Mouse (Mus musculus) spleen, postnatal 14 days (tissue): ENCODE data around the gene Sh3pxd2a.

Experiments used
- DNase-seq, 2 experiments: peaks; one replicate each; pipeline ENCODE4 v3.0.0; 2021 to 2022; ENCODE audit warnings: low spot score in 2 of 2

The Sh3pxd2a gene

DNA sequence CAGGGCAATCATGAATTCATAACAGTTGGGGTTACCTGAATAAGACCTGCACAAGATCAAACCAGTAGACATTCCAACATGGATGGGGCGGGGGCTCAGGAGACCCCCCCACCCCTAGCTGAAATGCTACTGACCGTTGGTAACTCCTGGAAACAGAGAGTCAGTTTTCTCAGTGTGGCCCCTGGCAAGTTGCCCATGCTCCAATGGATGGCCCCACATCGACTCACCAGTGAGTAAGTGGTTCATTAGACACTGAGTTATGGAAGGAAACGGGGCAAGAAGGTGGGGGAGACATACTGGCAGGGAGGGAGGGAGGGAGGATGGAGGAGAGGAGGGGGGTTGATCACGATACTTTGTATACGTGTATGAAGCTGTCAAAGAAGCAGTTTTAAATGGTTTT, 8.2 kb downstream of the Sh3pxd2a start:
- DNase-seq: no peak

DNA sequence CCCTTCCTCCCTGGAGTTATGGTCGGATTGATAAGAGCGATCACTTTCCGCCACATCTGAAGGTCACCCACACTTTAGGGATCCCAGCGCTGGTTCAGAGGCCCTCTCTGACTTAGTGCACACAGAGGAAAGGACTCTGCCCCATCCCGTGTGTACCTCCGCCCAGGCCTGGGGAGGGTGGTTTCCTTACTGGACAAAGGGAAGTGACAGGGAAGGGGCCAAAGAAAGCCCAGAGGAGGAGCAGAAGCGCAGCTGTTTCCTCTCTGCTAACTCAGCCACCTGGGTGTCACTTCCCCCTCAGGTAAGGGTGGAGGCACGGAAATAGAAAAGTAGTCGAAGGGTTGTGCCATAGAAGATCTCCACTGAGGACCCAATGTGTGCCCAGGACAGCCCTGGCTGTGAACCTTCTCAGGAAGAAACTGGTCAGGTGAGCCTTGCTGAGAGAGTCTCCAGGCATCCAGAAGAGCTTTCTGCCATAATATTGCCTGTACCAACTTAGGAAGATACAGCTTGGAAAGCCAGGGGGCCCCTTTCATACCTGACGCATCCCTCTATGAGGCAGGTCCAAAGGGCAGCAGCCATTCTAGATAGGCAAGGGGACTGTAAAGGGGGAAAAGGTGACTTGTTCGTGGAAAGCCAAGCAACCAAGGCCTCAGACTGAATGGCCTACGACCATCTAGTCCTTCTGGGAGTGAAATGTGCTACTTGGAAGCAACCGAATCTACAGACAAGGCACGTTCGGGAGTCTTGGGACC, 9.0 kb downstream of the Sh3pxd2a start:
- no peak for DNase-seq

DNA sequence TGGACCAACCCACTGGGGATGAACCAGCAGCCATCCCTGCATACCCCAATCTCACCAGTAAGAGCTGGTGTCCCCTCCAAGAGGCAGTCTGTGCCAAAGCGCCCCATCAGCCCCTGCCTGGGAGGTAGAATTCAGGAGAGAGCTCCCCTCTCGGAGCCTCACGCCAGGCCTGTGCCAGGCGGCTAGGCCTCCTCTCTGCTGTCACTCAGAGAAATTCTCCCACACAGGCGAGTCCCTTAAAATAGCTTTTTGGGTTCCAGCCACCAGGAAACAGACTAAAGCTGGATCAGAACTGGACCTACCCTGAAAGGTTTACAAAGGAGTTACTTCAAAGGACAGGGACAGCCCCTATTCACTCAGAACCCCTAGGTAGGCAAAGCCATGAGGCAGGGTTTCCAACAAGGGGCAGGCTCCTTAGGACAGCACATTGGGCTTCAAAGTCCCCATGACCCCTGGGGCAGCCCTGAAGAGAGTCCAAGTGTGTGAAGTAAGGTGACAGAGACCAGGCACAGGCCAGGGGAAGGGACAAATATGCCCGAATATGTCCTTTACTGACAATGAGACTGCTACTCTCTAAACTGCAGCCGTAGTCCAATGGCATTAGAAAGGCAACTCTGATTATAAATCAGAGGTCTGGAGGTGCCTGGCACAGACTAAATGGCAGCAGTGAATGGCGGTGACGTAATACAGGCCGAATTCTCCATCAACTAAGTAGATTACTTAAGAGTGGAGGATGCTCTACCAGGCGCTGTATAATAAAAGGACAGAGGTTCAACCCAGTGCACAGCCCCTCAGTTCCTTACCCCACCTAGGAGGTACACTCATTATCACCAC, 9.8 kb downstream of the Sh3pxd2a start:
- no peak for DNase-seq

DNA sequence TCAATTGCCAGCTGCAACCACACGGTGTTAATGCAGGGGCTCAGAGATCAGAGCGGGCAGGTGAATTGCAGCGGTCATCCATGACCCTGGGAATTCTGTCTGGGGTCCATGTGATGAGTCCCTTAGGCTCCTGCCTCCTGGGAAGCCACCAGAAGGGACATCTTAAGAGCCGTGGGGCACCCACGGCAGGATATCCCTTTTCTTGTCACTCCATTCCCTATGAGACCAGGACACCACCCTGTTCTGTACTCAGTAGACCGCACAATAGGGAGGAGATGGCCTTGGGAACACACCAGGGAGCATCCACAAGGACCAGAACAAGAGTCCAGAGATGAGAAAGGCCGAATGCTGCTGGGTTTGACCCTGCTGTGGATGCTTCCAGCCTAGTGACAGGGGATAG, 10.8 kb downstream of the Sh3pxd2a start:
- no peak for DNase-seq

DNA sequence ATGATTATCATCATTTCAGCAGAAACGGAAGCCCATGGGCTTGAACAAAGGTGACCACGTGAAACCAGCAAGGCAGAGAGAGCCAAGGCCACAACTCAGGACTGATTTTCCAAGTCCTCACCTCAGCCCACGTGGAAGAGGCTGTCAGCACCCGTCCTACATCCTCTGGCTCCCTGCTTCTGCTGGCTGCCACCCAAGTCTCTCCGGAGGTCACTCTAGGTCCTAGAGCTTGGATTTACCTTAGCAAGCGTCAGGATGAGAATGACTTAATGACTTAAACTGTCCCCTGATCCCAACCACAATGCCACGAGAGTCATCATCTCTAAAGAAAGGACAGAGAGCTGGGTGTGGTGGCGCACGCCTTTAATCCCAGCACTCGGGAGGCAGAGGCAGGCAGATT, 11.5 kb downstream of the Sh3pxd2a start:
- no peak for DNase-seq

DNA sequence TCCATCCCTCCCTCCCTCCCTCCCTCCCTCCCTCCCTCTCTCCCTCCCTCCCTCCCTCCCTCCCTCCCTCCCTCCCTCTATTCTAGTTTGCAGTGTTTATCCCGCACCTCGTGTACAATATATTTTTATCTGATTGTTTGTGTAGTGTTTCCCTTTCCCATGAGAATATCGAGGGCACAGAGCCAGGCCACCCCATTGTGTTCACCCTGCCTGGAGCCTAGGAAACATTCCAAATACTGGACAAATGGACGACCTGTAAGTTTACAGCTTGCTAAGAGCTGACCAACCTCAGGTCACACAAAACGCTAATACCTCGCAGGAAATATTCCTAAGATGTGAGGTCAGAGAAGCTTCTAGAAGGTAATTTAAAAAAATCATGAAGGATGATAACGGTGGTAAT, 12.0 kb downstream of the Sh3pxd2a start:
- DNase-seq: no peak

DNA sequence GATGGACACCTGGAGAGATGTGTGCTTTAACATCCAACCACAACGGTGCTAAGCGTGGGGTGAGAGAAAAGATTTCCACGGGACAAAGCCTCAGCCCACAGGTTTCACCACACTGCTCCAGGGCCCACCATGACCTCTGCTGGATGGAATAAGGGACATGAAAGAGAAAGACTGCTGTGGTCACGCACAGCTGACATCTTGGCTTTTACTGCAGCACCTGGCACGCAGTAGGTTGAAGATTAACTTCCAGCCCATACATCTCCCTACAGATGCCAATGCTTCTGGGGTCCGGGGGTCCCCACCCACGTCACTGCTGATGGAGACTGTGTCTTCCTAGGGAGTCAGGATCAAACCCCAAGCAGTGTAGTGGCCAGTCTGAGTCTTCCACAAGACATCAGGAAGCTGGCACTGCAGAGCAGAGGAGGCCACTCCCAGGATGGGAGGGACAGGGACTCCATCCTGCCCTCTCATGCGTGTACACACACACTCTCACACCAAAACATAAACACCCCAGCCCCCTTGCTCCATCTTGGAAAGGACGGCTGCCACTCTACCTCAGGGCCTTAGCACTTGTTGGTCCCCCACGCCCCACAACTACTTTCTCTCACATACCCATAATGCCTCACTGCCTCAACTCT, 12.6 kb downstream of the Sh3pxd2a start:
- no peak for DNase-seq

DNA sequence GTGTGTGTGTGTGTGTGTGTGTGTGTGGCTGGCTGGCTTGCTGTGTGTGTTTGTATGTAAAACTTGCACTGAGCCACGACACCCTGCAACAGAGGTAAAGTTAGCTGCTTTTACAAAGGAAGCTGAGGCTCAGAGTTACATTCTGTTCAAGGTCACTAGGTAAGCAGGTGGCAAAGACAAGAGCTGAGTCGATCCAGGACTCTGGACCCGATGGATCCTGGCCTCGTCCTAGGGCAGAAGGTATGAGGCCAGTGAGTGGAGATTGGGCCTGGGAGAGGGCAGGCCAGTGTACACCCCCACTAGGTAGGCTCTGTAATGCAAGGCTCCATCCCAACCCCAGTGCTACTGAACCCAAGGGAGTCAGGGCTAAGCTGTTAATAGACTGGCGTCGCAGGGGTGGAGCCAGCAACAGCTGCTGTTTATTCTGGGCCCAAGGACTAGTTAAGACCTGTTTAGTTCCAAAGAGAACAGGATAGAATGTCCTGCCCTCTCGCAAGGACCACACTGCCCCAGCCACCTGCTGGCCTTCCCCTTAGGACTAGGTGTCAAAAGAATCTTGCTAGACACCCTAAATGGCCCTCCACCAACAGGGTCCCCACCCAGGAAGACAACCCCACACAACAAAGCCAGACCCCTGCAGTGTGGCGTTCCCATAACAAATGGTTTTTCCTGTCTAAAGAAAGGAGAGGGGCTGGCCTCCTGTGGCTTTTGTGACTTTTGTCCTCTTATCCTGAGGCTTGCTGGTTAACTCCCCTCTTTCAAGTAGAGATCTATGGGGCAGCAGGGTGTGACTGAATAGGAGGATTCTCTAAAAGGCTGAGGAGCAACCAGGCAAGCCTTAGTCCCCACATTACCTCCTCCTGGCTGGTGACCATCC, 13.7 kb downstream of the Sh3pxd2a start:
- DNase-seq: no peak

DNA sequence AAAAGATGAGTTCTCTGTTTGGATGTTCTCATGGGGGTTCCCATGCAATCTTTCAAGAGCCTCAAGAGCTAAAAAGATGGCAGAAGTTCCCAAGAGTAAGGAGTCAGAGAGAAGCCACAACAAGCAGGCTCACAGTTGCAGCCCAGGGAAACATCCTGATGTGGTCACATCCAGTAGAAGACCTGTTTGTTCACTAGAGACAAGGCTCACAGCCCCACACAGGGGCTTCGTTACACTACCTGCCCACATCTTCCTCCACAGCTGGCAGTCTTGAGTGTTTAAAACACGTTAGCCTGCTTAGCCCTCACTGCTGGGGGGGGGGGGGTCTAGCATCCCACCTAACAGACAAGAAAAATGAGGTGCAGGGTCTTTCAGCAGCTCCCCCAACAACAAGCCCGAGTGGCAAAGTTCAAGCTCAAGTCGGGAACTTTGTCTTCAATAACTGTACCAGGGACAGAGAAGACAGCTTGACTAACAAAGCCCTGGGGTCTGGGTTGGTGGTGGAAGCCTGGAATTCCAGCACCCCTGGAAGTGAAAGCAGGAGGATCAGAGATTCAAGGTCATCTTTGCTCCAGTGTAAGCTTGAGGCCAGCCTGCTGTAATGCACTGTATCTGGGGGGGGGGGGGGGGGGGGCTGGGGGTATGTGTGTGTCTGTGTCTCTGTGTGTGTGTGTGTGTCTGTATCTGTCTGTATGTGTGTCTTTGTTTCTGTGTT, 14.5 kb downstream of the Sh3pxd2a start:
- no peak for DNase-seq

DNA sequence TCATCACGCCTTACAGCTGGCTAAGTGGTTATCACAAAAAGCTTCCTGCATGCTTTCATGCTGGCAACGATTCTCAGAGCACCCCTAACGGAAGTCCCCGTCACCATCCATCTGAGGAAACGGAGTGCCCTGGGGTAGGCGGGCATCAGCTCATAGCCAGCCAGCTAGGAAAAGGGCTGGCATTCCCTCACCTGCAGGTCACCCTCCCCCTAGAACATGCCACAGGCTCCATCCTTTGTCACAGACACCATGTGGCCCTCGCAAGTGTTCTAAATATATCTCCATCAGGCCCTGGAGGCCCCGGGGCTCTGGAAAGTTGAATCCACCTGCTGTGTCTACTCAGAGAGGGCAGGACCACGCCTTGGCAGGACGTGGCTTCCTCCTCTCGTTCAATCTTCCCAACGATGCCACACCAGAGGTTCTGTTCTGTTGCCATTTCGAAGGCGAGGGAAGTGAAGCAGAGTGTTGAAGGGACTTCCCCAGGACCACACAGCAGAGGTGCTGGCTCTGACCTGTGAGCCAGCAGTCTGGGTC, 15.5 kb downstream of the Sh3pxd2a start:
- no peak for DNase-seq

DNA sequence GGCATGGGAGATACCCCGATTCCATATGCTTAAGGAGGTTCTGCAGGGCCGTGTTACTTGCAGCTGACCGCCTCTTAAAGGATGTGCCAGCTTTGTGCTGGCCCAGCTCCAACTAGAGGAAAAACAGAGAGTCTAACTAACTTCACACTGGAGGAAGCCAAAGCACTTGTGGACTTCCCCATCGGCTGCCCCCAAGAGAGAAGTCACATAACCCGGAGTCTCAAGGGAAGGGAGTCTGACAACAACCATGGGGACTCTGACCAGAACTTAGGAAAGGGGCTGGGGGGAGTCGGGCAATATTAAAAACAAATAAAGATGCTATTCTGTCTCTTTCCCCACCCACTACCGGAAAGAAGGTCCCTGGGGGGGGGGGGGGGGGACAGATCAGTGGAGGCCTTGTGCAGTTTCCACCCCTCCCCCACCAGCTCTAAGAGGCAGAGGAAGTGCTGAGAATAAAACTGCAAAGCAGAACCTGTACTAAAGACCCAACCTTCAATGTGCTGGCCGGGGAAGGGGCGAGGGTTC, 17.3 kb downstream of the Sh3pxd2a start:
- peak in 1 of 2 experiments; percentile 67 for DNase-seq

DNA sequence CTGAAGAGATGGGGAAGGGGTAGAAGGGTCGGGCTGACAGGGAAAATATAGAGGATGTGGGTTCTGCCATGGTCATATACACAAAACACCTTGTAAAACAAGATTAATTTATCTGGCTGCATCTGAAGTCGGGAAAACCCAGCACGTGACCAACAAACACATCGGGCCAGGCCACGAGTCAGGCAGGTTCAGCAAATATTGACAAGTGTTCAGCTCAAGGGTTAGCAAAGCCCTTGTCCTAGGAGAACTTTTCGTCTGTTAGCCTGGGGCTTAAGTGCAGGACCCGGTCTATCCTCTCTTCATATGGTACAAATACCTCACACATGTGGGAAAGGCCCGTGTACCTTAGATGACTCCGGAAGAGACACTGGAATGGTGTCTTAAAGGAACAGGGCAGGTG, 18.1 kb downstream of the Sh3pxd2a start:
- no peak for DNase-seq

DNA sequence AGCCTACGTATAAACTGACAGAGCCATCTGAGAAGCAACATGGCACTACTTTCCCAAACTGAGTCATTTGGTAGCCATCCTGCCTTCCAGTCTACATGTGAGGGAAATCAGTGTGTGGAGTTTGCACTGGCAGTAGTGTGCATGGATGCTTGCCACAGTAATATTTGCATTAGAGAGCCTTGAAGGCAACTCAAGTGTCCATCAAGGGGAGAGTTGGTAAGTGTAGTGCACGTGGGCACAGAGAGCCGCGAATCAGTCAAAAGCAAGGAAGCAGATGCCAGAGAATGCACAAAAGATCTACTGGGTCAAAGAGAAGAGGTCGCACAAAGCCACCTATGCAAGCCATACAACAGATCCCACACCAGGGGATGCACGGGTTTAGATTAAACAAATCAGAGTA, 18.5 kb downstream of the Sh3pxd2a start:
- no peak for DNase-seq

DNA sequence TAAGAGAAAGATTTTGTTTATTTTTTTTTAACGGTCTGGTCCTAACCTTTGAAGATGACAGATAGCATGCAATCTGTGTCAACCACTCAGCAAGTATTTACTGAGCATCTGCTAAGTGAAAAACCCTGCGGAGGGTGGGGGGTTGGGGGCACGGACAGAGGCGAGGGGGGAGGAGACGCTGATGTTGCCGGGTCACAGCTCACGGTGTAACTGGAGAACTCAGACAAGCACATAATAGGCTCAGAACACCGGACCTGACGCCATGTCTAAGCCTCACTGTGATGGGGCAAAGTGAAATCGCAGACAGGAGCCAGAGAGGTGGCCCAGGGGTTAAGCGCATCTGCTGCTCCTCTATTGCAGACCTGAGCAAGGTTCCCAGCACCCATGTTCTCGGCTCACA, 19.7 kb downstream of the Sh3pxd2a start:
- DNase-seq: no peak

DNA sequence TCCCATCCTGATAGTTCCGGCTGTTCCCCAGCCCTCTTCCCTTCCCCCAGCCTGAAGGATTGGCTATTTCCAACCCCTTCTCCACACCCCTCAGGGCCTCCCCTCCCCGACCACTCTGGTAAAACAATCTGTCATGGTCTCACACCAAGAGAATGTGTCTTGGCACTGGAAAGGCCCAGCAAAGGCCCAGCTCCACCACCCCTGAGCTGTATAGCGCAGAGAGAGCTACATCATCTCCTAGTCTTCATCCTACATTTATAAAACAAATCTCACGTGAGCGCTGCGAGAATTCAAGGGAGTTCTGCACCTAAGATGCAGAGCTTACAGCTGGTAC, 21.9 kb downstream of the Sh3pxd2a start:
- DNase-seq: no peak

DNA sequence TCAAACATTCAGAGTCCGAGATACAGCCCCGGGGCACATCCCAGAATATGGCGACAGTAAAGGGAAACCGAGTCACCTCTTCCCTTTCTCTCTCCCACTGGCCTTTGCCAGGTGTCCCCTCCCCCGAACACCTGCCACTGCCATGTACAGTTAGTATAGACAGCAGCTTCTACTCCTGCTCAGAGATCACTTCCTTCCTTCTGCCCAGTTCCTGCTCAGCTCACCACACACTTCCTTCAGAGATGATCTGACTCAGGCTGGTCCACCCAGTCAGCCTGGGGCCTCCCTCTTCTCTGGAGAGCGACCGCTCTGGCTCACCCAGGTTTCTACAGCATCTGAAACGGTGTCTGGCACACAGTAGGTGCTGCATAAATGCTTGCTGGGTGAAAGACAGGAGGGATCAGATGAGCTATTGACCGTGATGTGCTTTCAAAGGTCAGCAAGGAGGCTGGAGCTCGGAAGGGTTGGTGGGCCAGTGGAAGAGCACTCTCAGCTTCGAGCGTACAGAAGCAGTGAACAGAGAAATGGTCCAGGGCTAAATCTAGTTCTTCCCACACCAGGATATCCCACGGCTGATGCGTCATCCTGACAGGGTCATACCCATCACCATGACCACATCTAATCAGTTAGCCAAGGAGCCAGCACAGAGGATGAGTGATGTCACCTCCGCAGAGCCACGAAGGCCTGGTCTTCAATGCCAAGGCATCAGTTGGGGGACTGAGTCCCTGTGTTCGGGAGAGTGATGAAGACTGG, 22.5 kb downstream of the Sh3pxd2a start:
- DNase-seq: no peak

DNA sequence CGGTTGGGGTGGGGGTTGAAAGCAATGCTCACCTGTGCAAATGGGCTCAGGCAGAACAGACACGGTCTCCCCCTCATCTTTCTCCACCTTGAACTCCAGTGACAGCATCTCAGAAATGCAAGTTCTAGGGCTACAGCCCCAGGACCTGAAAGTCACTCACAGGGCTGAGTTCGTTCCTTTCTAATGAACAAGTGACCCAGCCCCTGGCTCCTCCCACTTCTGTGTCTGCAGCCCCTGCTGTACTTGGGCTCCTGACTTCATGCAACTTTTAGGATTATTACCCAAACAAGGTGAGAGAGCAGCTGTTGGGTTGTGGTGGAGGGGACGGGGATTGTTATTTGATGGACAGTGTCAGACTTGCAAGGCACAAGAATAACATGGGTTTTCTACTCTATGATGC, 23.2 kb downstream of the Sh3pxd2a start:
- no peak for DNase-seq

DNA sequence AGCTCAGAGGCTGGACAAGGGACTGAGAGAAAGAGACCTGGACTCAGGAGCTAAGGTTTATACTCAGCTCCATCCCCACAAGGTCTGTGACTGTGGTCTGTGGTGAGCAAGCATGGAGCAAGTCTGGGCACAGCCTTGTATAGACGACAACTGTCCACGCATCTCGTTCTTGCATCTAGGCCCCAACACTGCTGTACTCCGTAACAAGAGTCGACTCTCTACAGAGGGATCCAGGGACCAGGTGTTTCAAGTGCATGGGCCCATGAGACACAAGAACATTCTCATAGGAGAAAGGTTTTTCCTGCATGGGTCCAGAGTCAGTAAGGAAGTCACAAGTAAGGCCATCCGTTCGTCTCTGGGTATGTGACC, 23.8 kb downstream of the Sh3pxd2a start:
- no peak for DNase-seq

DNA sequence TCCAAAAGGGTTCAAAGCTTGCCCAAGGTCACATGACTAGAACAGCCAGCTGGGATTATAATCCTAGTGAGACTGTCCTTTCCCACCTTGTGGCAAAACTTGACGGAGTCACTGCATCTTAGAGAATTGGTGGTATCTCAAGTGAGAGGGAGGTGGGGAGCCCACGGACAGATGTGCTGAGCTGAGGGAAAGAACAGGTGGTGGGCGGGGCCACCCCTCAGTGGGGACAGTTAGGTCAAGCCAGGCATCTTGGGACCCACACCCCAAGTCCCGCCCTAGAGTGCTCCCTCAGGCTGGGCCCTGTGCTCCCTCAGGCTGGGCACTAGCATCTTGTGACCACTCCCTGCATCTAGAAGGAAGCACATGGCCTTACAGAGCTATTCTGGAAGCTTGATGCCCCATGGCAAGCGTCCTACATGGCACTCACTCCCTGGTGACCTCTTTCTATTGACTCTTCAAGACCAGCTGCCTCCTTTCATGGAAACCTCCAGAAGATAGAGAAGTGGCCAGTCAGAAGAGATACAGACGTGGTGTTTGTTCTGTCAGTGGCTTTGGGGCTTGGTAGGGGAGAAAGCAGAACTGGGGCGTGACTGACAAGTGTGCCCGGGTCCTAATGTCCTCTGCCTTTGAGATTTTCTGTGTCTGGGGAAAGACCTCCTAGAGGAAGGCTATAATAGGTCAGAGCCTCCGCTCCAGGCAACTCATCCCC, 24.3 kb downstream of the Sh3pxd2a start:
- DNase-seq: no peak
